Mouse (Mus musculus): ENCODE measurements at regions not wholly inside any gene's neighbourhood (a gene's known extent, or its start where the extent isn't known, plus 50 kb on each side); places are given as distances from the start of the nearest gene placed in this dataset.
A peak's percentile ranks its signal among the peaks of the same experiment; 100 is the strongest.

GRCm38 (mm10) chr19:14788630-14789029, 190.8 kb upstream of the Tle4 start:
- no peak for DNase-seq (ENCODE audit: low spot score)

- no peak for DNase-seq (ENCODE audit: low spot score)
Measured at GRCm38 (mm10) chr19:14786868-14787267, 189.0 kb upstream of the Tle4 start.

GRCm38 (mm10) chr19:14785661-14786060, 187.8 kb upstream of the Tle4 start:
- peak; percentile 37 for DNase-seq (ENCODE audit: low spot score)

- DNase-seq (ENCODE audit: low spot score): no peak
Measured at GRCm38 (mm10) chr19:14777709-14778108, 179.9 kb upstream of the Tle4 start.

- DNase-seq (ENCODE audit: low spot score): no peak
Measured at GRCm38 (mm10) chr19:14777198-14777597, 179.3 kb upstream of the Tle4 start.

- no peak for DNase-seq (ENCODE audit: low spot score)
Measured at GRCm38 (mm10) chr19:14776791-14777190, 178.9 kb upstream of the Tle4 start.

GRCm38 (mm10) chr19:14772794-14773193, 174.9 kb upstream of the Tle4 start:
- no peak for DNase-seq (ENCODE audit: low spot score)

- DNase-seq (ENCODE audit: low spot score): no peak
Measured at GRCm38 (mm10) chr19:14752646-14753045, 154.8 kb upstream of the Tle4 start.

GRCm38 (mm10) chr19:14742361-14742760, 144.5 kb upstream of the Tle4 start:
- no peak for DNase-seq (ENCODE audit: low spot score)

GRCm38 (mm10) chr19:14740936-14741335, 143.1 kb upstream of the Tle4 start:
- no peak for DNase-seq (ENCODE audit: low spot score)

- DNase-seq (ENCODE audit: low spot score): peak; percentile 73
Measured at GRCm38 (mm10) chr19:14740139-14740538, 142.3 kb upstream of the Tle4 start.

- DNase-seq (ENCODE audit: low spot score): no peak
Measured at GRCm38 (mm10) chr19:14736514-14736913, 138.7 kb upstream of the Tle4 start.

GRCm38 (mm10) chr19:14725329-14725728, 127.5 kb upstream of the Tle4 start:
- DNase-seq (ENCODE audit: low spot score): no peak

- DNase-seq (ENCODE audit: low spot score): no peak
Measured at GRCm38 (mm10) chr19:14724637-14725036, 126.8 kb upstream of the Tle4 start.

GRCm38 (mm10) chr19:14705791-14706190, 107.9 kb upstream of the Tle4 start:
- DNase-seq (ENCODE audit: low spot score): no peak

GRCm38 (mm10) chr19:14701116-14701515, 103.3 kb upstream of the Tle4 start:
- DNase-seq (ENCODE audit: low spot score): no peak

GRCm38 (mm10) chr19:14695369-14695768, 97.5 kb upstream of the Tle4 start:
- DNase-seq (ENCODE audit: low spot score): no peak

GRCm38 (mm10) chr19:14692183-14692582, 94.3 kb upstream of the Tle4 start:
- peak; percentile 55 for DNase-seq (ENCODE audit: low spot score)

- DNase-seq (ENCODE audit: low spot score): no peak
Measured at GRCm38 (mm10) chr19:14685628-14686027, 87.8 kb upstream of the Tle4 start.

- DNase-seq (ENCODE audit: low spot score): no peak
Measured at GRCm38 (mm10) chr19:14684669-14685068, 86.8 kb upstream of the Tle4 start.

GRCm38 (mm10) chr19:14681306-14681705, 83.5 kb upstream of the Tle4 start:
- no peak for DNase-seq (ENCODE audit: low spot score)

- DNase-seq (ENCODE audit: low spot score): no peak
Measured at GRCm38 (mm10) chr19:14679776-14680175, 81.9 kb upstream of the Tle4 start.

GRCm38 (mm10) chr19:14678584-14678983, 80.7 kb upstream of the Tle4 start:
- no peak for DNase-seq (ENCODE audit: low spot score)

- no peak for DNase-seq (ENCODE audit: low spot score)
Measured at GRCm38 (mm10) chr19:14676929-14677328, 79.1 kb upstream of the Tle4 start.

- DNase-seq (ENCODE audit: low spot score): no peak
Measured at GRCm38 (mm10) chr19:14670821-14671104, 72.9 kb upstream of the Tle4 start.
